Mouse (Mus musculus) T-cell, adult 66 days (primary cell): ENCODE results near the gene Hacd1. TPM values are rescaled to one million over a fixed set of nuclear protein-coding genes. Genes with fewer than 3 reads are reported as not detected.

Experiments used
- total RNA-seq, 2 experiments: library from RNA; stranded (reverse); gene quantifications; 3 replicates in 1 of 2; 4 replicates in 1 of 2; pipeline ENCODE4 v1.2.4; 2023

Gene Hacd1
- total RNA-seq: under 1 TPM; 0.74 to 0.87 TPM

DNA sequence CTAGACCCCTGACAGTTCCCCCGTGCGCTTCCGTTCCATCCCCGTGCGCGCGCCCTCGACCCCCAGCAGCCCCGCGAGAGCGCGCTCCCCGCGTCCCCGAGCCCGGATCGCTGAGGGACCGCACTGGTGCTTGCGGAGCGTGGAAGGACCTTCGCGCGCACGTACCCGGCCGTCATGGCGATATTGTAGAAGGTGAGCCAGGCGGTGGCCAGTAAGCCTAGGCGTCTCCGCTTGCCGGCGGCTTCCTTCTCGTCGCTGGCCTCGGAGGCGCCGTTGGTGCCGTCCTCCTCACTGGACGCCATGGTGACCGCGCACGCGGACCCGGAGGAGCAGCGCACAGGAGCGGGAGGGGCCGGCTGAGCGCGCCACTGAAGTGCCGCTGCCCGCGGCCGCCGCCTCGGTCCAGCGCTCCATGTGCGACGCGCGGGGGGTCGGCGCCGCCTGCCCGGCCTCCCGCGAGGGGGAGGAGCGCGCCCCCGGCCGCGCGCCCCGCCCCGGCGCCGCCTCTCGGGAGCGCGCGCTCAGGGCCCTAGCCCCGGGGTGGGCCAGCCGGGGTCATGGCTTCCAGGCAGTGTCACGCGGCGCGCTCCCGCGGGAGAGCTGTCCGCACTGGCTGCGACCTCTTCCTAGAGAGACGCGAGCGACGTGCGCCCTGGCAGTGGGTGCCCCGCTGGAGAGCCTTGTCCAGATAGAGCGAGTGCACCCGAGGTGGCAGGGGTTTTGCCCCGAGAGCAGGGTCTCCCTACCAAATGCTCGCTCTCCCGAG is at the start of gene Hacd1:
TSS of gene Hacd1 (minus strand) at position 570 of the 766 bp plus-strand sequence.

DNA sequence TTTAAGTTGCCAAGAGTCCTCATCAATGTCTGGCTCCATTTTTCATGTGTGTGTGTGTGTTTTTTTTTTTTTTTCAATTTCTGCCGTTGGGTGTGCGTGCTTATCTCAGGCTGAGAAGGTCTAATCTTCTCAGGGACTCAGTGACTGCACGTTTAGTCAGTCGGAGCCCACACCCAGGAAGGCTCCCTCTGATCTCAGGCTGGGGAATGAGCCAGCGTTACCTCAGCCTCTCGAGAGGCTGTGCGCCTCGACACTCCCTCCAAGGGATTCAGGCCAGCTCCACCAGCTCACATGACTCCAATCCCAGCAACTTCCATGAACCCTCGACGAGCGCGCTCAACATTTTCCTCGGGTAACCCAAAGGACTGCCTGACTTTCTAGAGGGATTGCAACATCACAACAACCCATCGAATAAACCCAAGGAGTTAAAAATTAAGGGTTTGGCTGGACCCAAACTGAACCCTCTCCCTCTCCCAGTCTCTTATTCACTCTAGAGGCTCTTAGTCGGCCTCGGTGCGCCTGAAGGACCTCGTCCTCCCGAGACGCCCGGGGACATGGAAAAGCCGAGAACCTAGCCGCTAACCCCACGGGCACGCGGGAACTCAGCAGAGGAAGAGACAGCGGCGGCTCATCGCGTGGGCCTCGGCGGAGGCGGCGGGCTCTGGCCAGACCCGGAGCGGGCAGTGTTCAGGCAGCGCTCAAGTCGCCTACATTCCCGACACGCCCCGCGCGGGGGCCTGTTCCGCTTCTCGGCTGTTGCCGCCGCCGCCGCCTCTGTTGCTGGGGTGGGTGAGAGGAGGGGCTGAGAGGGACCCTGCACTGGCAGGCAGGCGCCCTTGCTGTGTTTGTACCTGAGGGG is 17.7 kb upstream of the Hacd1 start, which contains the start of gene Stam:
TSS of gene Stam (plus strand) at position 737 of the 859 bp plus-strand sequence.

Other genes with a start within 250 kb of the Hacd1 start
- 10 to 100 TPM; 40.1 to 40.9 TPM for gene Stam, start 18.0 kb upstream of the Hacd1 start, total RNA-seq
- under 1 TPM in 1 of 2 experiments, not detected in 1; 0.21 TPM for gene Tmem236, start 118.4 kb upstream of the Hacd1 start, total RNA-seq
- gene Mrc1, start 173.3 kb upstream of the Hacd1 start, total RNA-seq: 1 to 10 TPM; 1.9 to 3.6 TPM